In the genomic region with DNA sequence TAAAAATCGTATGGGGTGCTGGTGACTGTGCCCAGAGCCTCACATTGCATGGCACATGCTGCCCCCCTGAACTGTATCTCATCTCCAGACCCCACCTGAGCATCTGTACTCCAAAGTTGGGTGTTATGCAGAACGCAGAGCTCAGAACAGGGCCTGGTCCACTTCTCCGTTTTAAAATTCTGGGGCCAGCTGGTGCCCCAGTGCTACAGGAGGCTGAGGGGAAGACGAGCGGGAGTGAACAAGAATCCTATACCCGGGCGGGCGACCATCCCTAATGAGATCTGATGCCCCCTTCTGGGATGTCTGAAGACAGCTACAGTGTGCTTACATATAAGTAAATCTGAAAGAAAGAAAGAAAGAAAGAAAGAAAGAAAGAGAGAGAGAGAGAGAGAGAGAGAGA, we compare ENCODE assay signal across 23 mouse cellular contexts. TPM values are rescaled to one million over a fixed set of nuclear protein-coding genes. Genes with fewer than 3 reads are reported as not detected.
"Had no signal": no experiment of that assay in that cellular context is flagged by ENCODE, and none has a peak within 500 bp of the region (broad histone marks: within the 10 kb centered on the region; RNA-seq: fewer than 3 reads in every experiment).

No protein-coding gene starts in this region.

- H3K9ac ChIP-seq: kidney, embryonic 15.5 days; limb, embryonic 13.5 days; liver, embryonic 13.5 days had no signal

- H3K27ac ChIP-seq: kidney, embryonic 15.5 days; limb, embryonic 10.5 days; limb, embryonic 13.5 days; liver, embryonic 13.5 days had no signal

- H3K36me3 ChIP-seq: kidney, embryonic 15.5 days; limb, embryonic 10.5 days; limb, embryonic 13.5 days; liver, embryonic 13.5 days had no signal

- H3K4me3 ChIP-seq: kidney, embryonic 15.5 days; limb, embryonic 10.5 days; limb, embryonic 13.5 days; liver, embryonic 13.5 days had no signal

- DNase-seq: kidney, adult 2 months; kidney, postnatal 36 days; layer of hippocampus, adult 9-11 months; liver; liver, embryonic 13.5 days; lung, adult 2 months; lung, postnatal 14 days; lung, postnatal 4 days; midbrain, embryonic 14.5 days had no signal

- H3K27me3 ChIP-seq: kidney, embryonic 15.5 days had no signal

RNA-seq across cellular contexts. Expression of gene Slc16a5, which starts 1.3 kb away (rescaled TPM):
- total RNA-seq: layer of hippocampus, postnatal 25 days; left cerebral cortex, adult 18-20 months; left cerebral cortex, postnatal 25 days; megakaryocyte progenitor cell, adult 5-6 weeks; megakaryocyte-erythroid progenitor cell, adult 5-6 weeks; midbrain, postnatal 0 days had no signal
- polyA plus RNA-seq: liver, embryonic 13.5 days; midbrain, embryonic 11.5 days; midbrain, embryonic 14.5 days had no signal

RNA-seq across cellular contexts. Expression of gene Trim80, which starts 20.6 kb away (rescaled TPM):
- total RNA-seq: layer of hippocampus, postnatal 25 days; left cerebral cortex, adult 18-20 months; left cerebral cortex, postnatal 25 days; megakaryocyte progenitor cell, adult 5-6 weeks; megakaryocyte-erythroid progenitor cell, adult 5-6 weeks had no signal
- polyA plus RNA-seq: lung, embryonic 16.5 days; midbrain, embryonic 11.5 days; midbrain, embryonic 14.5 days; midbrain, postnatal 0 days; neural tube, embryonic 11.5 days; neural tube, embryonic 14.5 days; spleen, adult 2 months had no signal
